Mouse (Mus musculus) cerebellum, adult 2 months (tissue): ENCODE measurements at regions not wholly inside any gene's neighbourhood (a gene's known extent, or its start where the extent isn't known, plus 50 kb on each side); places are given as distances from the start of the nearest gene placed in this dataset.

ENCODE experiments used
- DNase-seq, 2 experiments: peaks; one replicate each; pipeline ENCODE4 v3.0.0; 2021
- H3K27ac ChIP-seq: fragments of 200-500 bp; 2 replicates; pipeline ENCODE4 v1.5.1; 2012; ENCODE audit warnings: low read length, control low read depth, inconsistent platforms; ENCODE audit not compliant: insufficient read depth
- H3K27me3 ChIP-seq: fragments of 200-500 bp; 2 replicates; pipeline ENCODE4 v1.6.1; 2012; ENCODE audit warnings: inconsistent platforms, mild to moderate bottlenecking, low read length, moderate library complexity; ENCODE audit not compliant: control insufficient read depth, insufficient read depth
- H3K4me1 ChIP-seq: fragments of 200-500 bp; 2 replicates; pipeline ENCODE4 v1.6.1; 2011; ENCODE audit warnings: low read length; ENCODE audit not compliant: control insufficient read depth, insufficient read depth
- H3K4me3 ChIP-seq: fragments of 200-500 bp; replicated peaks from 2 replicates; pipeline ENCODE3; 2011; ENCODE audit warnings: mild to moderate bottlenecking, low read depth, low read length, control low read depth; ENCODE audit not compliant: insufficient read depth
- CTCF ChIP-seq: fragments of 200-500 bp; IDR thresholded peaks from 2 replicates; pipeline ENCODE4 v1.5.1; 2011; ENCODE audit warnings: low read depth, mild to moderate bottlenecking, control low read depth, low read length, moderate library complexity, borderline replicate concordance; ENCODE audit not compliant: insufficient read depth
- POLR2A ChIP-seq: fragments of 200-500 bp; IDR thresholded peaks from 2 replicates; pipeline ENCODE4 v1.6.1; 2011; ENCODE audit warnings: low read length, control low read depth, borderline replicate concordance; ENCODE audit not compliant: insufficient read depth
- WGBS: fragments of 180-500 bp; shearing (Covaris S2); methylation state at CpG from one replicate; pipeline ENCODE4 v1.1.7; 2018; 5-methylcytosine and 5-hydroxymethylcytosine counted together

DNA sequence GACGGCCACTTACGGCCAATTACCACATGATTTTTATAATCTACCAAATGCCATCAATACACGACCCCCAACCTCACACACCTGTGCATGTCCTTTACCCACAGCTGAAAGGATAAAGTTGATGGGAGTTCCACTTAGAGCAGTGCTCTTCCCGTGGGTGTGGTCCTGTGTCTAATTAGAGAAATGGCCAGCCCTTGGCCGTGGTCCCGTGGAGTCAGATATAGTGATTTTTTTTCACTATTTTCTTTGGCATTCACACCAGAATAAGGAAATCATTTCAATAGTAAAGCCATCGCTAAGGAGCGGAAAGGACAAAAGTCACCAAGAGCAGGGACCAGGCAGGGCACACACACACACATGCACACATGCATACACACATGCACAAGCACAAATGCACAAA lies 199.0 kb upstream of the Afdn start:
- H3K4me3 ChIP-seq = no peak overlapping the region
- TF ChIP-seq CTCF = no peak
- TF ChIP-seq POLR2A = no peak
- H3K27ac ChIP-seq = no peak overlapping the region
- 74% methylated on average over 8 of the region's 8 CpGs for WGBS
- no peaks in the 10 kb centered on the region for H3K4me1 ChIP-seq
- H3K27me3 ChIP-seq = no peaks in the 10 kb centered on the region
- no peak for DNase-seq

DNA sequence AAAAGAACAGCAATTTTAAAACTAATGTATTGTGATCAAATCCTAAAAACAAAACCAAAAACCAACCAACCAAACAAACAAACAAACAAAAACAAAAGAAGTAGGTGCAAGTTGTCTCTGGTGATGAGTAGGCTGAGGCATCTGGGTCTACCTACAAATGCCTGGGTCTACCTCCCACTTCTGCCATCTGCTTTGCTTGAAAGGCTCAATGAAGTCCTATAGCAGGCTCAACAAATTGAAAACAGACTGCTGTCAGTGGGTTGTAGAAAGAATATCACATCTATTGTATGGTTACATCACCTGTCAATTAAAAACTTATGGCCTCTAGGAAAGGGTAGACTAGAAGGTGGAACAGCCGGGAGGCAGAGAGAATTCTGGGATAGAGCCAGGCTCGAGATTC lies 197.4 kb upstream of the Afdn start:
- DNase-seq = no peak
- H3K27me3 ChIP-seq = no peaks in the 10 kb centered on the region
- no peaks in the 10 kb centered on the region for H3K4me1 ChIP-seq
- TF ChIP-seq CTCF (no peak), POLR2A (no peak)
- H3K27ac ChIP-seq = no peak overlapping the region
- WGBS = 82% methylated on average over 2 of the region's 2 CpGs
- H3K4me3 ChIP-seq = no peak overlapping the region

DNA sequence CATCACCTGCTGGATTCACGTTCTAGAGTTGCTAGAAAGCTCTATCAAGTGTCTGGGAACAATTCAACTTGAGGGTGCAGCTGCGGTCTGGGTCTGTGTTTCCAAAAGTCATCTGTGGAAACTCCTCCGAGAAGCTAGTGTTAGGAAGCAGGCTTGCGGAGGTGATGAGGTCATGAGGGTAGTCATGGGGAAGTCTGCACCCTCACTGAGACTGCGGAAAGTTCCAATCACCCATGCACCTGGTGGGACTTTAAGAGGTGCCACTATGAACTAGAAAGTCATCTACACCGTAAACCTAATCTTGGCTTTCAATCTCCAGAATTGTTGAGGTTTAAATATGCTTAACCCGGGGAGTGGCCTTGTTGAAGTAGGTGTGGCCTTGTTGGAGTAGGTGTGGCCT lies 195.5 kb upstream of the Afdn start:
- no peak for DNase-seq
- 97% methylated on average over 7 of the region's 7 CpGs for WGBS

DNA sequence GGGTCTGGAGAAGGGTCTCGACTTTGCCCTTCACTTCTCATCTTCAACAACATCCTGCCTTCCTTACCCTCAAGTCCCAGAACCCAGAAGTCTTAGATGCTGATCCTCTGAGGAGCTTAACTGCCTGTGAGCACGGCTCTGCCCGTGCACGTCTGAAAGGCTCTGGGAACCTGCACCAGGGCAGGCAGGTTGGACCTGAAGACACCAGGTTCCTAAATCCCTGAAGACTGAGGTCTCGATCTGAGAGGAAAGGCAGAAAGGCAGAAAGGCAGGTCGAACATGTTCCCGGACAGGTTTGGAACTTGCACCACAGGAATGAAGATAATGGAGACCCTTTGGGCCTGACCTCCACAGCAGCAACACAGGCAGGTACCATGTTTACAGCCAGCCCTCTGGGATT lies 193.7 kb upstream of the Afdn start:
- DNase-seq = no peak
- WGBS = 88% methylated on average over 7 of the region's 7 CpGs
- Histone ChIP-seq H3K27ac (no peak overlapping the region), H3K4me3 (no peak overlapping the region), H3K4me1 (peaks cover 3% of the 10 kb centered on the region), H3K27me3 (no peaks in the 10 kb centered on the region)
- TF ChIP-seq POLR2A (no peak), CTCF (no peak)

More for the DNA sequence above, 195.5 kb upstream of the Afdn start:
- TF ChIP-seq POLR2A = no peak
- Histone ChIP-seq H3K27me3 (no peaks in the 10 kb centered on the region), H3K27ac (no peak overlapping the region), H3K4me1 (no peaks in the 10 kb centered on the region), H3K4me3 (no peak overlapping the region)

DNA sequence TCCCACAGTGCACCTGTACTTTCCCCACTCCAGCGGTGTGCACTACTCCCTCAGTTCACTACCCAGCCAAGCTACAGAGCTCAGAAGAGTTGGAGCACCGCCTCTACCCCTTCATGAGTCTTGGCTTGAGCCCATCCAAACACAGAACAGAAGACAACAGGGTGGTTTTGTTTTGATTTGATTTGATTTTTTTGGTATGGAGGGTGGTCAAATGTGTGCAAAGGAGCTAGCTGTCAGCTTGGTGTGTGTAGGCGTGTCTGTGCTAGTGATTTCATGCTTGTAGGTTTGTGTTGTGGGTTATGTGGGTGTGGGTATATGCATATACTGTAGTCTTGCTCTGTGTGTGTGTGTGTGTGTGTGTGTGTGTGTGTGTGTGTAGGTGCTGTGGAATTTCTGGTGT lies 193.2 kb upstream of the Afdn start:
- Histone ChIP-seq H3K4me1 (peaks cover 3% of the 10 kb centered on the region), H3K27ac (no peak overlapping the region), H3K27me3 (no peaks in the 10 kb centered on the region), H3K4me3 (no peak overlapping the region)
- 66% methylated on average over 3 of the region's 3 CpGs for WGBS
- TF ChIP-seq CTCF (no peak), POLR2A (no peak)
- DNase-seq = no peak

DNA sequence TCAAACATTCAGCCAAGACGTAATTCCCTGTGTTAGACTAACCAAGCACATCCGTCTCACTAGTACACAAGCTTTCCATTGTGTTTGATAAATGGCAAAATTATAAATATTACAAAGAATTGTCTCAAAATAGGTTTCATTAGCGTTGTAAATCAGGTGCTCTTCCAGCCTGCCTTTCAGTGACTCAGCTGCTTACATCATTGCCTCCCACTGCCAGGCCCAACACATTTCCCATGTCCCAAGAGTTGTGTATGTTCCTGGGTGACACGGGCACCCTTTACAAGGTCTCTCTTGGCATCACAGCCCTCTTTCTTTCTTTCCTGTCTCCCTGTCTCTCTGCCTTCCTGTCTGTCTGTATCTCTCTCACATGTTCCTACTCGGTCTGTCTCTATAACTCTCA lies 189.5 kb upstream of the Afdn start:
- Histone ChIP-seq H3K27me3 (no peaks in the 10 kb centered on the region), H3K27ac (no peak overlapping the region), H3K4me1 (peaks cover 3% of the 10 kb centered on the region), H3K4me3 (no peak overlapping the region)
- TF ChIP-seq CTCF (no peak), POLR2A (no peak)
- peak in 1 of 2 experiments; percentile 21 for DNase-seq
- WGBS = 74% methylated on average over 5 of the region's 5 CpGs

DNA sequence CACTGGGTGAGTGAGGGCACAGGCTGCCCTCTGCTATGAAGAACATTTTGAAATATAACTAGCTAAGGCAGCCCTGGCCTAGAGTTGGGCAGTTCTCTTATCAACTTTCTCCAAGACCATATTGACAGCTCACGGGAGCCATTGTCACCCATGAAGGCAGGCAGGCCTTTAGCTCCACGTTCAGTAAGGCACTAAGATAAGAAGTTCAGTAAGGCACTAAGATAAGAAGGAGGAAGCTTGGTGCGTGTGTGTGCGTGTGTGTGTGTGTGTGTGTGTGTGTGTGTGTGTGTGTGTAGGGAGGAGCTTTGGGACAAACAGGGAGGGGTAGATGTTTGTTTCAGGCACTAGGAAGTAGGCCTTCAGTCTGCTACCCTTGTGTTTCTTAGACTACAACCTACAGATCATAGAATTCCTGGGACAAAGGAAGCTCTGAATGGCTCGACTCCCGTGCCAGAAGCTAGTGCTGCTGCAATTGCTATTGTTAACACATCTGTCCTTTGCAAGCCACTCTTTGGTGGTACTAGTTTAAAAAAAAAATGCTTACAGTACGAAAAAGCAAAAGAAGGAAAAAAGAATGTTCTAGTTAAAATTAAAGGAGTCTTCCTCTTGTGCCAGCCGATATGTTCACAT lies 188.0 kb upstream of the Afdn start:
- no peak for DNase-seq
- no peak overlapping the region for H3K4me3 ChIP-seq
- H3K4me1 ChIP-seq = peaks cover 3% of the 10 kb centered on the region
- H3K27ac ChIP-seq = no peak overlapping the region
- TF ChIP-seq POLR2A = no peak
- no peak for TF ChIP-seq CTCF
- WGBS = 83% methylated on average over 8 of the region's 8 CpGs
- no peaks in the 10 kb centered on the region for H3K27me3 ChIP-seq

DNA sequence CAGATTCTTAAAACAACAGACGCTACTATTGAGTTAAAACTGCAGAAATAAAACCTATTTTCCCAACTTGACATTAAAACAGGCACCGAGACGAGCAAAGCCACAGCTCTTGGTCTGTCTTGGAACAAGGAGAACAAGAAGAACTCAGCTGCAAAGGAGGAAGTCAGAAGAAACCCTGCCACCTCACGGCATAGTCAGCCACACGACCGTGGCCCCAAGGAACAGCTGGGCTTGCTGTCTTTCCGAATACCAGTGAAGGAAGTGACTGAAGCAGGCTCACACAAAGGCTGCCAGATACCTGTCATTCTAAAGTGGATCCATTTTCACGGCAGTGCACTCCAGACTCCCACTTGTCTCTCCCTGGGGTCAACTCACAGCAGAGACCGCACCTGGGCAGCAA lies 187.3 kb upstream of the Afdn start:
- no peak overlapping the region for H3K4me3 ChIP-seq
- WGBS = 63% methylated on average over 9 of the region's 9 CpGs
- no peak overlapping the region for H3K27ac ChIP-seq
- TF ChIP-seq CTCF = no peak
- no peak for TF ChIP-seq POLR2A
- DNase-seq = no peak
- H3K27me3 ChIP-seq = no peaks in the 10 kb centered on the region
- peaks cover 3% of the 10 kb centered on the region for H3K4me1 ChIP-seq
